In genomic region chr7:66058703-66059102, GRCm38 (mm10) we compare ENCODE assay signal across 8 mouse cellular contexts. TPM values are rescaled to one million over a fixed set of nuclear protein-coding genes. Genes with fewer than 3 reads are reported as not detected.
A peak's percentile ranks its signal among the peaks of the same experiment; 100 is the strongest.
DNase-seq lines count a peak whose midpoint lies in the region; ATAC-seq and TF ChIP-seq lines count a peak whose summit lies in the region.

Gene Snrpa1 (plus strand): TSS chr7:66059003.

- H3K4me3 ChIP-seq in bone marrow macrophage, adult 2 months (ENCODE audit: insufficient read depth, low read length): peak within 1 kb of the TSS; percentile 93
- peak within 1 kb of the TSS; percentile 97 for H3K4me3 ChIP-seq in midbrain, embryonic 13.5 days (replicated peaks)

- H3K9me3 ChIP-seq in midbrain, embryonic 13.5 days: no peaks in the 10 kb centered on the region

- H3K4me1 ChIP-seq in bone marrow macrophage, adult 2 months (ENCODE audit: control insufficient read depth, insufficient read depth, low read length): peaks cover 6% of the 10 kb centered on the region
- peaks cover 19% of the 10 kb centered on the region for H3K4me1 ChIP-seq in midbrain, embryonic 13.5 days (replicated peaks)

- peak within 1 kb of the TSS; percentile 87 for H3K4me2 ChIP-seq in midbrain, embryonic 13.5 days (replicated peaks)

- 82% methylated on average over 1 of the region's 1 CpGs for WGBS in midbrain, embryonic 13.5 days

- TF ChIP-seq POLR2A in bone marrow macrophage, adult 2 months (IDR thresholded peaks at IDR 0.05; ENCODE audit: borderline replicate concordance, low read depth, low read length): no peak

- no peak for DNase-seq in layer of hippocampus, adult 18-20 months (ENCODE audit: low spot score in 2 of 2)
- DNase-seq in layer of hippocampus, adult 11-12 months (ENCODE audit: low spot score): no peak
- no peak for DNase-seq in gonadal fat pad, adult 2 months (ENCODE audit: low read depth)
- DNase-seq in layer of hippocampus, postnatal 10 days (ENCODE audit: low spot score in 2 of 2): no peak
- DNase-seq in cerebellum, postnatal 36 days: no peak
- DNase-seq in kidney, postnatal 36 days: no peak

- no peak for ATAC-seq in midbrain, embryonic 13.5 days

- peak within 1 kb of the TSS; percentile 96; the same call in 1 of the 2 replicates for H3K9ac ChIP-seq in midbrain, embryonic 13.5 days (replicated peaks)

- TF ChIP-seq CTCF in bone marrow macrophage, adult 2 months (IDR thresholded peaks at IDR 0.05; ENCODE audit: low read depth, low read length): no peak

- H3K27ac ChIP-seq in bone marrow macrophage, adult 2 months (ENCODE audit: insufficient read depth, low read depth, low read length): no peak within 1 kb of the TSS
- H3K27ac ChIP-seq in midbrain, embryonic 13.5 days: no peak within 1 kb of the TSS

- H3K27me3 ChIP-seq in midbrain, embryonic 13.5 days: peaks cover 4% of the 10 kb centered on the region; the same call in 1 of the 2 replicates

- H3K36me3 ChIP-seq in midbrain, embryonic 13.5 days: peaks cover 8% of the 10 kb centered on the region

RNA-seq across cellular contexts. Expression of gene Snrpa1, which starts in this region (rescaled TPM):
- total RNA-seq in layer of hippocampus, adult 18-20 months (2021): 10 to 100 TPM; 31.0 to 34.0 TPM
- polyA plus RNA-seq in bone marrow macrophage, adult 2 months (2012; ENCODE audit: insufficient read depth, insufficient read length, missing spikeins): 29.6 and 33.5 TPM in 2 replicates
- 10.0 and 10.2 TPM in 2 replicates for polyA plus RNA-seq in gonadal fat pad, adult 2 months (2012; rRNA removed)
- total RNA-seq in layer of hippocampus, postnatal 10 days (2021): 10 to 100 TPM; 41.9 to 50.3 TPM
- polyA plus RNA-seq in midbrain, embryonic 13.5 days (2015; fragmentation: Nextera tagmentation; extraction: Ambion mirVana): 159 and 165 TPM in 2 replicates
